16 mouse cellular contexts compared by ENCODE assay signal in genomic region chr13:108774981-108775380, GRCm38 (mm10).
DNase-seq lines count a peak whose midpoint lies in the region; ATAC-seq and TF ChIP-seq lines count a peak whose summit lies in the region.
"Had no signal": no experiment of that assay in that cellular context is flagged by ENCODE, and none has a peak within 500 bp of the region (broad histone marks: within the 10 kb centered on the region; RNA-seq: fewer than 3 reads in every experiment).

No protein-coding gene starts in this region.

- intact Hi-C loops in left cerebral cortex, postnatal 4 days (cut with DNase I), result no loop called here

- H3K27me3 ChIP-seq in lung, postnatal 0 days (replicated peaks; ENCODE audit: insufficient read depth, low read length), result no peaks in the 10 kb centered on the region
- H3K27me3 ChIP-seq: neural tube, embryonic 15.5 days had no signal

- peak; percentile 14; the same call in 1 of the 2 replicates for ATAC-seq in lung, postnatal 0 days
- ATAC-seq in megakaryocyte-erythroid progenitor cell, adult 5-6 weeks (replicated peaks; ENCODE audit: low FRiP score, low TSS enrichment, poor library complexity, severe bottlenecking), result peak; percentile 52
- ATAC-seq: CD4-positive, CD25-positive, alpha-beta regulatory T cell, adult 4 months; hindbrain, postnatal 0 days had no signal

- WGBS in lung, adult 2 months, result 71% methylated on average over 1 of the region's 1 CpGs
- 80% methylated on average over 1 of the region's 1 CpGs for whole genome bisulfite sequencing in lung, postnatal 0 days

- H3K9ac ChIP-seq in lung, postnatal 0 days (replicated peaks; ENCODE audit: low read depth), result no peak overlapping the region
- H3K9ac ChIP-seq: liver, embryonic 14.5 days; neural tube, embryonic 15.5 days had no signal

- peak; percentile 6 to 21 for DNase-seq in lung, adult 18-20 months
- no peak for DNase-seq in lung, adult 2 months
- DNase-seq in lung, postnatal 0 days (ENCODE audit: low spot score), result no peak
- no peak for DNase-seq in cerebellum, adult 9-10 months
- DNase-seq in left cerebral cortex, adult 9 months (ENCODE audit: low spot score in 2 of 2), result no peak
- no peak for DNase-seq in left cerebral cortex, postnatal 4 days
- DNase-seq: adrenal gland, postnatal 25 days; cerebellum, adult 11 months; gastrocnemius, postnatal 36 days; kidney, adult 8-10 months; retina, postnatal 1 day had no signal

- TF ChIP-seq EP300 in lung, postnatal 0 days (IDR thresholded peaks at IDR 0.05), result no peak

- no peak overlapping the region for H3K4me3 ChIP-seq in lung, adult 2 months (replicated peaks; ENCODE audit: extremely low read depth, low read depth, low read length)
- no peak overlapping the region for H3K4me3 ChIP-seq in lung, postnatal 0 days (ENCODE audit: low read depth, low read length)
- H3K4me3 ChIP-seq: neural tube, embryonic 15.5 days had no signal

- no peaks in the 10 kb centered on the region for H3K36me3 ChIP-seq in lung, postnatal 0 days (ENCODE audit: insufficient read depth, low read length)
- H3K36me3 ChIP-seq: neural tube, embryonic 15.5 days had no signal

- no peak overlapping the region for H3K4me2 ChIP-seq in lung, postnatal 0 days (replicated peaks; ENCODE audit: low read depth, low read length)
- H3K4me2 ChIP-seq: neural tube, embryonic 15.5 days had no signal

- no peak for TF ChIP-seq CTCF in lung, adult 2 months (IDR thresholded peaks at IDR 0.05; ENCODE audit: insufficient read depth, low read length)
- TF ChIP-seq CTCF in lung, postnatal 0 days (IDR thresholded peaks at IDR 0.05), result no peak

- TF ChIP-seq POLR2A in lung, adult 2 months (IDR thresholded peaks at IDR 0.05; ENCODE audit: borderline replicate concordance, extremely low read depth, low read depth, low read length), result no peak

- no peak overlapping the region for H3K27ac ChIP-seq in lung, postnatal 0 days (ENCODE audit: low read length)
- H3K27ac ChIP-seq: hindbrain, postnatal 0 days; liver, embryonic 14.5 days; neural tube, embryonic 15.5 days had no signal

- no peaks in the 10 kb centered on the region for H3K9me3 ChIP-seq in lung, postnatal 0 days (ENCODE audit: low read length)
- H3K9me3 ChIP-seq: neural tube, embryonic 15.5 days had no signal

- no peaks in the 10 kb centered on the region for H3K4me1 ChIP-seq in lung, adult 2 months (ENCODE audit: control insufficient read depth, insufficient read depth, low read length)
- no peaks in the 10 kb centered on the region for H3K4me1 ChIP-seq in lung, postnatal 0 days (ENCODE audit: insufficient read depth, low read depth, low read length)
- H3K4me1 ChIP-seq: neural tube, embryonic 15.5 days had no signal

Comparison
In these comparisons a context has a peak if more than half of its experiments do, and no peak if none do; other contexts are left out.
1. DNase-seq: peak in lung, adult 18-20 months (2 of 2); none in lung, adult 2 months (single experiment), lung, postnatal 0 days (single experiment), cerebellum, adult 9-10 months (single experiment), left cerebral cortex, adult 9 months (0 of 2) and left cerebral cortex, postnatal 4 days (single experiment).